Mouse (Mus musculus): ENCODE data around the gene Wbp1l. TPM values are rescaled to one million over a fixed set of nuclear protein-coding genes. Genes with fewer than 3 reads are reported as not detected.

Gene Wbp1l
- polyA plus RNA-seq, 1 experiment = 33.5 TPM

GRCm38 (mm10) chr19:46655626-46656025 lies 56.7 kb downstream of the Wbp1l start:
- Histone ChIP-seq H3ac (ENCODE audit: control insufficient read depth, insufficient read length, low read depth) (no peak overlapping the region), H3K4me3 (ENCODE audit: insufficient read depth, poor library complexity, severe bottlenecking) (no peak overlapping the region), H3K79me2 (ENCODE audit: control insufficient read depth, insufficient read depth) (no peaks in the 10 kb centered on the region), H3K36me3 (ENCODE audit: control insufficient read depth, insufficient read depth) (peaks cover 29% of the 10 kb centered on the region), H3K27me3 (ENCODE audit: control insufficient read depth, insufficient read depth, insufficient read length) (no peaks in the 10 kb centered on the region), H3K79me3 (ENCODE audit: low read depth) (no peaks in the 10 kb centered on the region)
- no peak for TF ChIP-seq MYOG (IDR thresholded peaks at IDR 0.05; ENCODE audit: control insufficient read depth, extremely low read depth, insufficient read length)
- TF ChIP-seq CTCF (IDR thresholded peaks at IDR 0.05; ENCODE audit: control insufficient read depth, insufficient read depth, insufficient read length) = no peak

GRCm38 (mm10) chr19:46656151-46656840 lies 57.4 kb downstream of the Wbp1l start:
- H3ac ChIP-seq (ENCODE audit: control insufficient read depth, insufficient read length, low read depth) = no peak overlapping the region
- H3K79me2 ChIP-seq (ENCODE audit: control insufficient read depth, insufficient read depth) = no peaks in the 10 kb centered on the region
- H3K36me3 ChIP-seq (ENCODE audit: control insufficient read depth, insufficient read depth) = peaks cover 29% of the 10 kb centered on the region
- no peak overlapping the region for H3K4me3 ChIP-seq (ENCODE audit: insufficient read depth, poor library complexity, severe bottlenecking)
- H3K79me3 ChIP-seq (ENCODE audit: low read depth) = no peaks in the 10 kb centered on the region
- TF ChIP-seq USF1 (IDR thresholded peaks at IDR 0.05; ENCODE audit: low read depth) (no peak), MAX (IDR thresholded peaks at IDR 0.05) (no peak), CEBPB (IDR thresholded peaks at IDR 0.05; ENCODE audit: low read depth) (no peak), MYOD1 (IDR thresholded peaks at IDR 0.05; ENCODE audit: control insufficient read depth, insufficient read length, low read depth) (no peak), FOSL1 (IDR thresholded peaks at IDR 0.05; ENCODE audit: insufficient read depth, low read length, poor library complexity, severe bottlenecking) (no peak), MYOG (IDR thresholded peaks at IDR 0.05; ENCODE audit: control insufficient read depth, extremely low read depth, insufficient read length) (no peak), CTCF (IDR thresholded peaks at IDR 0.05; ENCODE audit: control insufficient read depth, insufficient read depth, insufficient read length) (no peak)
- no peaks in the 10 kb centered on the region for H3K27me3 ChIP-seq (ENCODE audit: control insufficient read depth, insufficient read depth, insufficient read length)

GRCm38 (mm10) chr19:46657339-46658020 lies 58.6 kb downstream of the Wbp1l start:
- H3K4me3 ChIP-seq (ENCODE audit: insufficient read depth, poor library complexity, severe bottlenecking) = no peak overlapping the region
- H3K79me3 ChIP-seq (ENCODE audit: low read depth) = no peaks in the 10 kb centered on the region
- no peak overlapping the region for H3ac ChIP-seq (ENCODE audit: control insufficient read depth, insufficient read length, low read depth)
- TF ChIP-seq USF1 (IDR thresholded peaks at IDR 0.05; ENCODE audit: low read depth) (no peak), MYOD1 (IDR thresholded peaks at IDR 0.05; ENCODE audit: control insufficient read depth, insufficient read length, low read depth) (no peak), FOSL1 (IDR thresholded peaks at IDR 0.05; ENCODE audit: insufficient read depth, low read length, poor library complexity, severe bottlenecking) (no peak), MAX (IDR thresholded peaks at IDR 0.05) (no peak), MYOG (IDR thresholded peaks at IDR 0.05; ENCODE audit: control insufficient read depth, extremely low read depth, insufficient read length) (no peak), CTCF (IDR thresholded peaks at IDR 0.05; ENCODE audit: control insufficient read depth, insufficient read depth, insufficient read length) (no peak), CEBPB (IDR thresholded peaks at IDR 0.05; ENCODE audit: low read depth) (no peak)
- H3K36me3 ChIP-seq (ENCODE audit: control insufficient read depth, insufficient read depth) = peaks cover 29% of the 10 kb centered on the region
- no peaks in the 10 kb centered on the region for H3K79me2 ChIP-seq (ENCODE audit: control insufficient read depth, insufficient read depth)
- H3K27me3 ChIP-seq (ENCODE audit: control insufficient read depth, insufficient read depth, insufficient read length) = no peaks in the 10 kb centered on the region

- H3K4me3 ChIP-seq (ENCODE audit: insufficient read depth, poor library complexity, severe bottlenecking) = no peak overlapping the region
- H3K27me3 ChIP-seq (ENCODE audit: control insufficient read depth, insufficient read depth, insufficient read length) = no peaks in the 10 kb centered on the region
- no peaks in the 10 kb centered on the region for H3K79me2 ChIP-seq (ENCODE audit: control insufficient read depth, insufficient read depth)
- H3ac ChIP-seq (ENCODE audit: control insufficient read depth, insufficient read length, low read depth) = no peak overlapping the region
- H3K36me3 ChIP-seq (ENCODE audit: control insufficient read depth, insufficient read depth) = peaks cover 23% of the 10 kb centered on the region
- TF ChIP-seq USF1 (IDR thresholded peaks at IDR 0.05; ENCODE audit: low read depth) = no peak
- TF ChIP-seq MAX (IDR thresholded peaks at IDR 0.05) = no peak
- TF ChIP-seq CTCF (IDR thresholded peaks at IDR 0.05; ENCODE audit: control insufficient read depth, insufficient read depth, insufficient read length) = no peak
- TF ChIP-seq CEBPB (IDR thresholded peaks at IDR 0.05; ENCODE audit: low read depth) = no peak
- TF ChIP-seq FOSL1 (IDR thresholded peaks at IDR 0.05; ENCODE audit: insufficient read depth, low read length, poor library complexity, severe bottlenecking) = no peak
- no peak for TF ChIP-seq MYOG (IDR thresholded peaks at IDR 0.05; ENCODE audit: control insufficient read depth, extremely low read depth, insufficient read length)
- TF ChIP-seq MYOD1 (IDR thresholded peaks at IDR 0.05; ENCODE audit: control insufficient read depth, insufficient read length, low read depth) = no peak
- H3K79me3 ChIP-seq (ENCODE audit: low read depth) = no peaks in the 10 kb centered on the region
Measured at GRCm38 (mm10) chr19:46658348-46658747, 59.5 kb downstream of the Wbp1l start.

- TF ChIP-seq MAX (IDR thresholded peaks at IDR 0.05) (no peak), MYOG (IDR thresholded peaks at IDR 0.05; ENCODE audit: control insufficient read depth, extremely low read depth, insufficient read length) (no peak), FOSL1 (IDR thresholded peaks at IDR 0.05; ENCODE audit: insufficient read depth, low read length, poor library complexity, severe bottlenecking) (no peak), MYOD1 (IDR thresholded peaks at IDR 0.05; ENCODE audit: control insufficient read depth, insufficient read length, low read depth) (no peak), CEBPB (IDR thresholded peaks at IDR 0.05; ENCODE audit: low read depth) (no peak), CTCF (IDR thresholded peaks at IDR 0.05; ENCODE audit: control insufficient read depth, insufficient read depth, insufficient read length) (no peak), USF1 (IDR thresholded peaks at IDR 0.05; ENCODE audit: low read depth) (no peak)
- no peak overlapping the region for H3K4me3 ChIP-seq (ENCODE audit: insufficient read depth, poor library complexity, severe bottlenecking)
Measured at GRCm38 (mm10) chr19:46658851-46659250, 60.0 kb downstream of the Wbp1l start.

More at GRCm38 (mm10) chr19:46658851-46659250, 60.0 kb downstream of the Wbp1l start:
- H3K36me3 ChIP-seq (ENCODE audit: control insufficient read depth, insufficient read depth) = peaks cover 20% of the 10 kb centered on the region
- H3K27me3 ChIP-seq (ENCODE audit: control insufficient read depth, insufficient read depth, insufficient read length) = no peaks in the 10 kb centered on the region
- no peaks in the 10 kb centered on the region for H3K79me3 ChIP-seq (ENCODE audit: low read depth)
- H3K79me2 ChIP-seq (ENCODE audit: control insufficient read depth, insufficient read depth) = no peaks in the 10 kb centered on the region
- no peak overlapping the region for H3ac ChIP-seq (ENCODE audit: control insufficient read depth, insufficient read length, low read depth)

Data from C2C12 (cell line).